Mouse (Mus musculus) cerebellum, postnatal 36 days (tissue): ENCODE measurements around the gene Nck2.

ENCODE experiments used
- DNase-seq, 2 experiments: peaks; one replicate each; pipeline ENCODE4 v3.0.0; 2021 to 2022; ENCODE audit warnings: mixed read lengths in 2 of 2

The Nck2 gene

GRCm38 (mm10) chr1:43444531-43444930 lies at the start of gene Nck2:
Nck2 (plus strand) TSS chr1:43444579.
- no peak for DNase-seq

- no peak for DNase-seq
These were observed 49.3 kb upstream of the Nck2 start for GRCm38 (mm10) chr1:43395040-43395439.

- no peak for DNase-seq
These were observed 48.6 kb upstream of the Nck2 start for GRCm38 (mm10) chr1:43395799-43396198.

DNA sequence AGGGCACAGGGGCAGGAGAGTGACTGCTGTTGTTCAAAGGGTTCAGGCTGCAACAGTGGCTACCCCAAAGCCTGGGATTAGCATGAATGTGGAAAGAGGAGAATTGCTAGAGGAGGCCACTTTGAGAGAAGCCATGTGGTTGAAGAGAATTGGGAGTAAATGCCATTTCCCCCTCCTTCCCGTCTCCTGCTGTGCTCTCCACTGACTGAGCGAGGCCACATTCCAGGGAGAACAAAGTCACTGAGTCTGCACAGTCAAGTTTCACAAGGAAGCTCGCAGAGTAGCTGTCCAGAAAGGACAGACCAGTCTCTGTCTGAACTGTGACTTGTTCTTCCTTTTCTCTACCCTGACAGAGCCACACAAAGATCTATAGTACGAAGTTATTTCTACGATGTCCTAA lies 47.9 kb upstream of the Nck2 start:
- DNase-seq = no peak

GRCm38 (mm10) chr1:43397096-43397495 lies 47.3 kb upstream of the Nck2 start:
- peak; percentile 56 to 57 for DNase-seq

- DNase-seq = no peak
These were observed 45.4 kb upstream of the Nck2 start for GRCm38 (mm10) chr1:43398738-43399601.

DNA sequence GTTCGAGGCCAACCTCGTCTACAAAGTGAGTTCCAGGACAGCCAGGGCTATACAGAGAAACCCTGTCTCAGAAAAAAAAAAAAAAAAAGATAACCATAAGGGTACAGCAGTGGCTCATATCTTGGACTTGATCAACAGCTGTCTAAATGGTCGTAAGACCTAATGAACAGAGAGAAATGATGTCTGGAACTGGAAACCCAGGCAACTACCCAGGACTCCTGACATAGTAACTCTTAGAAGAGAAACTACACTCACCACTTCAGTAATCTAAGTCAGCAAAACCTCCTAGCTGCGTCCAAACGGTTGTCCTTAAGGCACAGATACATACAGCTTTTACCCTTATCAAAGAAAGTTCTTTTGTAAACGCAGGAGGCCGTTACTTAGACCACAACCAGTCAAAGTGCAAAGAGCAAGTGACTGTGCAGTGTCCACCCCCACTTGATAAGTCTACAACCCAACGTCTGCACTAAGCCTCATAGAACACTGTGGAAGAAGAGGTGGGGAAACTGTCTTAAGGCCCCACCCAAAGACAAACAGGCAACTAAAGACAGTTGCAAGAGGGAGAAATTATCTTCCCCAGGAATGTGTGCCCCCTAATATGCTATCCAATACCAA lies 44.7 kb upstream of the Nck2 start:
- DNase-seq = no peak

DNA sequence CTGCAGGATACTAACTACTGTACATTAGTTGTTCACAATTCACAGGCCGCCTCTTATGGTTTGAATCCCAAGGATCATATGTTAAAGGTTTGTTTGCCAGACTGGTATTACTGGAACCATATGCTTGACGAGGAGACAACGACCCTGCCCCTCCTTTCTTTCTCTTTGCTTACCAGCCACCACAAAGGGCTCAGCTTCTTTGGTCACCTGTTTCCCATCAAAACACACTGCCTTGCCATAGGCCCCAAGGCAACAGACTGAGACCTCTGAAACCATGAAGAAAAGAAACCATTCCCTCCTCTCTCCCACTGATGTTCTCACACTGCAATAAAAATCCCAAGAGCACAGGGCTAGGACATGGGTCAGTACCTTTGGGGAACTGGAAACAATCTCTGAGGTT lies 43.7 kb upstream of the Nck2 start:
- DNase-seq = no peak

DNA sequence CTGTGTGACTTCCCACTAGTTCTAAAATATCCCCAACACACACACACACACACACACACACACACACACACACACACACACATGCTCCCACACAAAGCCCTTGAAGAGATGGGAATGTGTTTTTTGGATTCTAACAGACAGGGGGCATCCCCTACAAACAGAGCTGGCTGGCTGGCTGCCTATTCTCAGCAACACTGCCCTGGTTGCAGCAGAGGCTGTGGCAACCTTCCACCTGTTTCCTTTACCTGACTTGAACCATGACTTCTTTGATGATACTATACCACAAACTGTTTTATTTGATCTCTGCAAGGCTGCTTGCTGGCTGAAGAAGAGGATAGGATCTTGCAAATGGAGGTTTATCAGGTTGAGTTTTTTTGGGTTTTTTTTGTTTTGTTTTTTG lies 41.0 kb upstream of the Nck2 start:
- DNase-seq = no peak

- DNase-seq = no peak
These were observed 39.4 kb upstream of the Nck2 start for GRCm38 (mm10) chr1:43404693-43405678.

- DNase-seq = no peak
These were observed 35.4 kb upstream of the Nck2 start for GRCm38 (mm10) chr1:43409019-43409418.

DNA sequence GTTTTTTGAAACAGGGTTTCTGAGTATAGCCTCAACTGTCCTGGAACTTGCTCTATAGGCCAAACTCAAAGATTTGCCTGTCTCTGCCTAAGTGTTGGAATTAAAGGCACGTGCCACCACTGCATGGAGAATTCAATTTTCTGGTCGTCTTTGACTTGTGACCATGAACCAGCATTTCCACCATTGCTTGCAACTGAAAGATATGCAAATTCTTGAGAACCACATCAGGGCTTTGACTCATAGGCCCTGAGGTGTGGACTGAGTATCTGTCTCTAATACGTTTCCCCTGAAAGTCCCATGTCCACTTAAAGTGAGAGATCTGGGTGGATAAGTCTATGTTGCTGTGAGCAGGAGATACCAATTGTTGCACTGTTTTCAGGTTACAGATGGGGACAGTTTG lies 31.6 kb upstream of the Nck2 start:
- no peak for DNase-seq

- DNase-seq = no peak
These were observed 31.1 kb upstream of the Nck2 start for GRCm38 (mm10) chr1:43413298-43413697.

- no peak for DNase-seq
These were observed 30.6 kb upstream of the Nck2 start for GRCm38 (mm10) chr1:43413749-43414148.

- no peak for DNase-seq
These were observed 30.2 kb upstream of the Nck2 start for GRCm38 (mm10) chr1:43414228-43414627.

DNA sequence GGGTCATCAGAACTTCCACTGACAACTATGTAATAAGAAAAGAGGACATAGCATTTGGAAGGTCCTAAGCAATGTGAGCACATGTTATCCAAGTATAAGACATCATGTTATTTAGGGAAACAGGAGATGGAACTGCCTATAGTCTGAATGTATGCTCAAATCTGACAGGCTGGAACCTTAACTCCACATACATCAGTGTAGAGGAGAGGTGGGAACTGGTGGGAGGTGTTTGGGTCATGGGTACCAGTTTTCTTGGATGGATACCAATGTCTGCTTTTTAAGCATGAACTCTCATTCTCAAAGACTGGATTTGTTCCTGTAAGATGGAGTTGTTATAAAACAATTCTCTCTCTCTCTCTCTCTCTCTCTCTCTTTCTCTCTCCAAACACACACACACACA lies 29.4 kb upstream of the Nck2 start:
- DNase-seq = no peak

GRCm38 (mm10) chr1:43422969-43423748 lies 21.2 kb upstream of the Nck2 start:
- DNase-seq = no peak

- DNase-seq = no peak
These were observed 17.9 kb upstream of the Nck2 start for GRCm38 (mm10) chr1:43426526-43426925.

DNA sequence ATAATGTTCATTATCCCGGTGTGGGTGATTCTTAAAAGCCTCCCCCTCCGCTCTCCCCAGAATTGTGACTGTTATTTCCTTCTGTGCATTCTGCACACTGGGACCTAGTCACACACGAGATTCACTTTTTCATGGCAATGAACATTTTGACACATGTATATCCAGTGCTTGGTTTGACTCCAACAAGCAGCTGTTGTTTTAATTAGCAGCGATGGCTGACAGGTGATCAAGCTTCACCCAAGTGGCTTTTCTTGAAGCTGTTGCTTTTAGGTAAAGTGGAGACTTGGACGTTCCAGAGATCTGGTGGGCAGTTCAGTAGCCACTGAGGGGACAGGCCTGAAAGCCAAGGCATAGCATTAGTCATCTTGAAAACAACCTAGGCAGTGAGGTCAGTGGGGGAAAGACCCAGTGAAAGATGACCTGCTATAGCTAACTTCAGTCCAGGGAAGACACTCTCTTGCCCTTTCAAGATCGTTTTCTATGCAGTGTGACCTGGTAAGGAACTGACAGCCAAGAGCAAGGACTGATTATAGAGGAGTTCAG lies 17.3 kb upstream of the Nck2 start:
- no peak for DNase-seq

- DNase-seq = no peak
These were observed 14.2 kb upstream of the Nck2 start for GRCm38 (mm10) chr1:43429924-43430876.

- DNase-seq = no peak
These were observed 10.5 kb upstream of the Nck2 start for GRCm38 (mm10) chr1:43433853-43434252.
